Mouse (Mus musculus) thymus, adult 2 months (tissue): Measurements from ENCODE around the gene Fancf.

Experiments
- CTCF ChIP-seq: fragments of 200-500 bp; IDR thresholded peaks from 2 replicates; pipeline ENCODE4 v1.5.1; 2012; ENCODE audit warnings: mild to moderate bottlenecking, control low read depth, low read length, moderate library complexity, borderline replicate concordance; ENCODE audit not compliant: control insufficient read depth, poor library complexity, insufficient read depth; ENCODE audit errors: extremely low read depth
- POLR2A ChIP-seq: fragments of 200-500 bp; IDR thresholded peaks from 2 replicates; pipeline ENCODE4 v1.6.1; 2012; ENCODE audit warnings: mild to moderate bottlenecking, low read length, control low read depth, moderate library complexity; ENCODE audit not compliant: control insufficient read depth, poor library complexity, insufficient read depth; ENCODE audit errors: extremely low read depth

- TF ChIP-seq CTCF = no peak
- TF ChIP-seq POLR2A = no peak
These were observed 775 bp upstream of the Fancf start for GRCm38 (mm10) chr7:51862842-51863241.
